Mouse (Mus musculus): ENCODE results near the gene Cbll1. TPM values are rescaled to one million over a fixed set of nuclear protein-coding genes. Genes with fewer than 3 reads are reported as not detected.

Gene Cbll1
- 10 to 100 TPM in 15 of 26 experiments, 1 to 10 TPM in 11; 3.6 to 17.6 (median 10.8) TPM for total RNA-seq (2018; cell fraction: chromatin; rRNA removed)
- total RNA-seq (2018; cell fraction: cytosol; rRNA removed) = 10 to 100 TPM in 25 of 26 experiments, 1 to 10 TPM in 1; 9.8 to 20.2 (median 16.0) TPM
- 10 to 100 TPM in 17 of 26 experiments, 1 to 10 TPM in 9; 5.2 to 26.0 (median 13.4) TPM for total RNA-seq (2018; cell fraction: nucleus; rRNA removed)
- polyA plus RNA-seq (2018) = 10.6 to 23.4 TPM (median 11.5 TPM) in 3 replicates

- peaks cover 48% of the 10 kb centered on the region for H3K79me2 ChIP-seq (ENCODE audit: inconsistent target)
- H3K27ac ChIP-seq = peak within 1 kb of the TSS; percentile 80
- under 1% methylated on average over 68 of the region's 68 CpGs for WGBS (ENCODE audit: missing documents)
- H3K36me3 ChIP-seq (ENCODE audit: inconsistent target) = peaks cover 1% of the 10 kb centered on the region
- H3K4me3 ChIP-seq (ENCODE audit: inconsistent target) = peak within 1 kb of the TSS; percentile 93
These were observed at the start of gene Cbll1 for GRCm38 (mm10) chr12:31499314-31500131. Gene Cbll1 (minus strand): TSS chr12:31499616.

GRCm38 (mm10) chr12:31546061-31546460, 46.6 kb upstream of the Cbll1 start:
- Histone ChIP-seq H3K27ac (no peak overlapping the region), H3K4me3 (ENCODE audit: inconsistent target) (no peak overlapping the region), H3K36me3 (ENCODE audit: inconsistent target) (no peaks in the 10 kb centered on the region), H3K79me2 (ENCODE audit: inconsistent target) (no peaks in the 10 kb centered on the region)
- WGBS (ENCODE audit: missing documents) = no CpG with 5 or more reads among the region's 1 CpGs

- WGBS (ENCODE audit: missing documents) = 80% methylated on average over 2 of the region's 2 CpGs
- no peaks in the 10 kb centered on the region for H3K79me2 ChIP-seq (ENCODE audit: inconsistent target)
- no peak overlapping the region for H3K27ac ChIP-seq
- no peaks in the 10 kb centered on the region for H3K36me3 ChIP-seq (ENCODE audit: inconsistent target)
- H3K4me3 ChIP-seq (ENCODE audit: inconsistent target) = no peak overlapping the region
These were observed 45.8 kb upstream of the Cbll1 start for GRCm38 (mm10) chr12:31545219-31545618.

GRCm38 (mm10) chr12:31541541-31541940, 42.1 kb upstream of the Cbll1 start:
- no peaks in the 10 kb centered on the region for H3K79me2 ChIP-seq (ENCODE audit: inconsistent target)
- WGBS (ENCODE audit: missing documents) = 86% methylated on average over 5 of the region's 5 CpGs
- no peak overlapping the region for H3K27ac ChIP-seq
- no peak overlapping the region for H3K4me3 ChIP-seq (ENCODE audit: inconsistent target)
- no peaks in the 10 kb centered on the region for H3K36me3 ChIP-seq (ENCODE audit: inconsistent target)

- no peak overlapping the region for H3K4me3 ChIP-seq (ENCODE audit: inconsistent target)
- H3K79me2 ChIP-seq (ENCODE audit: inconsistent target) = no peaks in the 10 kb centered on the region
- H3K27ac ChIP-seq = no peak overlapping the region
- WGBS (ENCODE audit: missing documents) = 97% methylated on average over 2 of the region's 2 CpGs
- H3K36me3 ChIP-seq (ENCODE audit: inconsistent target) = no peaks in the 10 kb centered on the region
These were observed 40.4 kb upstream of the Cbll1 start for GRCm38 (mm10) chr12:31539783-31540182.

- WGBS (ENCODE audit: missing documents) = 90% methylated on average over 7 of the region's 7 CpGs
- Histone ChIP-seq H3K4me3 (ENCODE audit: inconsistent target) (no peak overlapping the region), H3K36me3 (ENCODE audit: inconsistent target) (no peaks in the 10 kb centered on the region), H3K27ac (no peak overlapping the region), H3K79me2 (ENCODE audit: inconsistent target) (no peaks in the 10 kb centered on the region)
These were observed 38.3 kb upstream of the Cbll1 start for GRCm38 (mm10) chr12:31537515-31538230.

GRCm38 (mm10) chr12:31534060-31534843, 34.8 kb upstream of the Cbll1 start:
- 82% methylated on average over 11 of the region's 11 CpGs for WGBS (ENCODE audit: missing documents)
- no peak overlapping the region for H3K27ac ChIP-seq
- no peaks in the 10 kb centered on the region for H3K79me2 ChIP-seq (ENCODE audit: inconsistent target)
- H3K4me3 ChIP-seq (ENCODE audit: inconsistent target) = no peak overlapping the region
- H3K36me3 ChIP-seq (ENCODE audit: inconsistent target) = no peaks in the 10 kb centered on the region

GRCm38 (mm10) chr12:31533218-31533908, 33.9 kb upstream of the Cbll1 start:
- Histone ChIP-seq H3K4me3 (ENCODE audit: inconsistent target) (no peak overlapping the region), H3K79me2 (ENCODE audit: inconsistent target) (no peaks in the 10 kb centered on the region), H3K36me3 (ENCODE audit: inconsistent target) (no peaks in the 10 kb centered on the region), H3K27ac (no peak overlapping the region)
- WGBS (ENCODE audit: missing documents) = 62% methylated on average over 10 of the region's 10 CpGs

GRCm38 (mm10) chr12:31532054-31532453, 32.6 kb upstream of the Cbll1 start:
- no peaks in the 10 kb centered on the region for H3K36me3 ChIP-seq (ENCODE audit: inconsistent target)
- no peak overlapping the region for H3K27ac ChIP-seq
- no peak overlapping the region for H3K4me3 ChIP-seq (ENCODE audit: inconsistent target)
- no peaks in the 10 kb centered on the region for H3K79me2 ChIP-seq (ENCODE audit: inconsistent target)
- 72% methylated on average over 14 of the region's 14 CpGs for WGBS (ENCODE audit: missing documents)

GRCm38 (mm10) chr12:31527407-31527806, 28.0 kb upstream of the Cbll1 start:
- WGBS (ENCODE audit: missing documents) = 90% methylated on average over 6 of the region's 6 CpGs
- no peaks in the 10 kb centered on the region for H3K79me2 ChIP-seq (ENCODE audit: inconsistent target)
- H3K27ac ChIP-seq = no peak overlapping the region
- H3K36me3 ChIP-seq (ENCODE audit: inconsistent target) = no peaks in the 10 kb centered on the region
- no peak overlapping the region for H3K4me3 ChIP-seq (ENCODE audit: inconsistent target)

- H3K27ac ChIP-seq = no peak overlapping the region
- no peaks in the 10 kb centered on the region for H3K79me2 ChIP-seq (ENCODE audit: inconsistent target)
- 93% methylated on average over 3 of the region's 3 CpGs for WGBS (ENCODE audit: missing documents)
- no peak overlapping the region for H3K4me3 ChIP-seq (ENCODE audit: inconsistent target)
- no peaks in the 10 kb centered on the region for H3K36me3 ChIP-seq (ENCODE audit: inconsistent target)
These were observed 22.0 kb upstream of the Cbll1 start for GRCm38 (mm10) chr12:31521371-31521770.

- WGBS (ENCODE audit: missing documents) = 70% methylated on average over 6 of the region's 6 CpGs
- Histone ChIP-seq H3K4me3 (ENCODE audit: inconsistent target) (no peak overlapping the region), H3K36me3 (ENCODE audit: inconsistent target) (no peaks in the 10 kb centered on the region), H3K27ac (no peak overlapping the region), H3K79me2 (ENCODE audit: inconsistent target) (no peaks in the 10 kb centered on the region)
These were observed 20.7 kb upstream of the Cbll1 start for GRCm38 (mm10) chr12:31520119-31520518.

GRCm38 (mm10) chr12:31513724-31514503, 14.5 kb upstream of the Cbll1 start:
- H3K36me3 ChIP-seq (ENCODE audit: inconsistent target) = no peaks in the 10 kb centered on the region
- H3K27ac ChIP-seq = no peak overlapping the region
- H3K4me3 ChIP-seq (ENCODE audit: inconsistent target) = no peak overlapping the region
- WGBS (ENCODE audit: missing documents) = 27% methylated on average over 6 of the region's 6 CpGs
- no peaks in the 10 kb centered on the region for H3K79me2 ChIP-seq (ENCODE audit: inconsistent target)

Data from macrophage (primary cell).